Mouse (Mus musculus): ENCODE results near the gene Gnl2. TPM values are rescaled to one million over a fixed set of nuclear protein-coding genes. Genes with fewer than 3 reads are reported as not detected.

Gene Gnl2
- total RNA-seq, 1 experiment, result 77.8 TPM

DNA sequence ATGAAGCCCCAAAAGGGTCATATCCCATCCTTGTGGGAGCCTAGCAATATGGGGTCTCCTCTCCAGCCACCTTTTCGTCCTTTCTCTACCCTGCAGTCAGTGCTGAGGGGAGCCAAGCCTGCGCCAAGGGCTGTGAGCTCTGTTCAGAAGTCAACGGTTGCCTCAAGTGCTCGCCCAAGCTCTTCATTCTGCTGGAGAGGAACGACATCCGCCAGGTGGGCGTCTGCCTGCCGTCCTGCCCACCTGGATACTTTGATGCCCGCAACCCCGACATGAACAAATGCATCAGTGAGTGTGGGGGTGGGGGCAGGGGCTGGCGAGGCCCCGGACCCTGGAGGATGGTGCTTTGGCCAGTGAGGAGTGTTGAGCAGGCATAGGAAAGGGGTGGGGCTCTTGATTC is 11.5 kb upstream of the Gnl2 start:
- Histone ChIP-seq H3K9me3 (ENCODE audit: control insufficient read depth, insufficient read depth, low read depth, low read length) (no peaks in the 10 kb centered on the region), H3K4me1 (ENCODE audit: control insufficient read depth in 2 of 2, insufficient read depth in 2 of 2, low read length in 2 of 2, poor library complexity in 1 of 2) (peaks cover 0 to 3% of the 10 kb centered on the region in 2 experiments; a peak in 1 of 4 replicates), H3K27ac (ENCODE audit: insufficient read depth, low read depth, low read length, poor library complexity, severe bottlenecking) (no peak overlapping the region), H3K9ac (ENCODE audit: insufficient read depth, low read depth, low read length, poor library complexity, severe bottlenecking) (no peak overlapping the region), H3K36me3 (ENCODE audit: control insufficient read depth, insufficient read depth, low read length, poor library complexity, severe bottlenecking) (no peaks in the 10 kb centered on the region), H3K4me3 (ENCODE audit: insufficient read depth in 1 of 2, low read depth in 1 of 2, low read length in 2 of 2, poor library complexity in 1 of 2, severe bottlenecking in 1 of 2) (no peak overlapping the region)
- DNase-seq (ENCODE audit: low read depth, low spot score), result no peak
- TF ChIP-seq ZC3H11A (IDR thresholded peaks at IDR 0.05; ENCODE audit: borderline replicate concordance, low read depth, low read length), result no peak
- TF ChIP-seq HCFC1 (IDR thresholded peaks at IDR 0.05; ENCODE audit: borderline replicate concordance, insufficient read depth, low read length), result no peak
- TF ChIP-seq CHD2 (IDR thresholded peaks at IDR 0.05; ENCODE audit: low read depth, low read length), result no peak
- no peak for TF ChIP-seq ZNF384 (IDR thresholded peaks at IDR 0.05; ENCODE audit: low read depth, low read length)
- no peak for TF ChIP-seq MAFK (IDR thresholded peaks at IDR 0.05; ENCODE audit: insufficient read depth, low read depth, low read length)
- in situ Hi-C loops (cut with MboI; ENCODE audit: low sequenced_read_pairs in 2 of 2, unreplicated experiment in 2 of 2), result no loop called here

DNA sequence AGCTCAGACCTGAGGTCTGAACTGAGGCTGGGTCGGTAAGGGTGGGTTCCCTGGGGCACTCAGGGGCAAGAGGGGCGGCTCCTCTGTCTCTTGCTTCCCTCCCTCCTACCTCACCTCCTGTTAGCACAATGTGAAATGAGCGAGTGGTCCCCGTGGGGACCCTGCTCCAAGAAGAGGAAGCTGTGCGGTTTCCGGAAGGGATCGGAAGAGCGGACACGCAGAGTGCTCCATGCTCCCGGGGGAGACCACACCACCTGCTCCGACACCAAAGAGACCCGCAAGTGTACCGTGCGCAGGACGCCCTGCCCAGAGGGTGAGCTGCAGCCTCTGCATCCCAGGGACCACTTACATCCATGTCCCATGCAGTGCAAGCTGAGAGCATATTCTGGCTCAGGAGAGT is 8.9 kb upstream of the Gnl2 start:
- no peak for TF ChIP-seq ZC3H11A (IDR thresholded peaks at IDR 0.05; ENCODE audit: borderline replicate concordance, low read depth, low read length)
- Histone ChIP-seq H3K4me1 (ENCODE audit: control insufficient read depth in 2 of 2, insufficient read depth in 2 of 2, low read length in 2 of 2, poor library complexity in 1 of 2) (peaks cover 0 to 3% of the 10 kb centered on the region in 2 experiments; a peak in 1 of 4 replicates), H3K9ac (ENCODE audit: insufficient read depth, low read depth, low read length, poor library complexity, severe bottlenecking) (no peak overlapping the region), H3K9me3 (ENCODE audit: control insufficient read depth, insufficient read depth, low read depth, low read length) (no peaks in the 10 kb centered on the region), H3K27ac (ENCODE audit: insufficient read depth, low read depth, low read length, poor library complexity, severe bottlenecking) (no peak overlapping the region), H3K36me3 (ENCODE audit: control insufficient read depth, insufficient read depth, low read length, poor library complexity, severe bottlenecking) (no peaks in the 10 kb centered on the region), H3K4me3 (ENCODE audit: insufficient read depth in 1 of 2, low read depth in 1 of 2, low read length in 2 of 2, poor library complexity in 1 of 2, severe bottlenecking in 1 of 2) (peak overlapping the region; percentile 7 to 14; a peak in 1 of 4 replicates)
- no peak for DNase-seq (ENCODE audit: low read depth, low spot score)
- in situ Hi-C loops (cut with MboI; ENCODE audit: low sequenced_read_pairs in 2 of 2, unreplicated experiment in 2 of 2), result no loop called here

DNA sequence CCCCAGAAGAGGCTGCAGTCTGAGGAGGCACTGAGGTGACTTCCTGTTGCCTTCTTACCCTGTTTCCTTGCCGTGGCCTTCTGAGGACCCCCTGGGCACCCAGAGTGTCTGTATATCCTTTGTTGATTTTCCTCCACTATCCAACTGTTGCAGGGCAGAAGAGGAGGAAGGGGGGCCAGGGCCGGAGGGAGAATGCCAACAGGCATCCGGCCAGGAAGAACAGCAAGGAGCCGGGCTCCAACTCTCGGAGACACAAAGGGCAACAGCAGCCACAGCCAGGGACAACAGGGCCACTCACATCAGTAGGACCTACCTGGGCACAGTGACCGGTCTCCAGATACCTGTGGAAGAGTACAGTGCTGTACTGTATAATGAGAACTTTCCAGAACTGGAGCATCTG is 8.2 kb upstream of the Gnl2 start:
- no peak for DNase-seq (ENCODE audit: low read depth, low spot score)
- TF ChIP-seq ZNF384 (IDR thresholded peaks at IDR 0.05; ENCODE audit: low read depth, low read length) (no peak), MAFK (IDR thresholded peaks at IDR 0.05; ENCODE audit: insufficient read depth, low read depth, low read length) (no peak), CHD2 (IDR thresholded peaks at IDR 0.05; ENCODE audit: low read depth, low read length) (no peak), HCFC1 (IDR thresholded peaks at IDR 0.05; ENCODE audit: borderline replicate concordance, insufficient read depth, low read length) (no peak), ZC3H11A (IDR thresholded peaks at IDR 0.05; ENCODE audit: borderline replicate concordance, low read depth, low read length) (no peak)
- peaks cover 0 to 3% of the 10 kb centered on the region in 2 experiments; a peak in 1 of 4 replicates for H3K4me1 ChIP-seq (ENCODE audit: control insufficient read depth in 2 of 2, insufficient read depth in 2 of 2, low read length in 2 of 2, poor library complexity in 1 of 2)
- no peaks in the 10 kb centered on the region for H3K9me3 ChIP-seq (ENCODE audit: control insufficient read depth, insufficient read depth, low read depth, low read length)
- no peak overlapping the region for H3K27ac ChIP-seq (ENCODE audit: insufficient read depth, low read depth, low read length, poor library complexity, severe bottlenecking)
- no peaks in the 10 kb centered on the region for H3K36me3 ChIP-seq (ENCODE audit: control insufficient read depth, insufficient read depth, low read length, poor library complexity, severe bottlenecking)
- in situ Hi-C loops (cut with MboI; ENCODE audit: low sequenced_read_pairs in 2 of 2, unreplicated experiment in 2 of 2), result no loop called here
- no peak overlapping the region for H3K4me3 ChIP-seq (ENCODE audit: insufficient read depth in 1 of 2, low read depth in 1 of 2, low read length in 2 of 2, poor library complexity in 1 of 2, severe bottlenecking in 1 of 2)
- no peak overlapping the region for H3K9ac ChIP-seq (ENCODE audit: insufficient read depth, low read depth, low read length, poor library complexity, severe bottlenecking)

DNA sequence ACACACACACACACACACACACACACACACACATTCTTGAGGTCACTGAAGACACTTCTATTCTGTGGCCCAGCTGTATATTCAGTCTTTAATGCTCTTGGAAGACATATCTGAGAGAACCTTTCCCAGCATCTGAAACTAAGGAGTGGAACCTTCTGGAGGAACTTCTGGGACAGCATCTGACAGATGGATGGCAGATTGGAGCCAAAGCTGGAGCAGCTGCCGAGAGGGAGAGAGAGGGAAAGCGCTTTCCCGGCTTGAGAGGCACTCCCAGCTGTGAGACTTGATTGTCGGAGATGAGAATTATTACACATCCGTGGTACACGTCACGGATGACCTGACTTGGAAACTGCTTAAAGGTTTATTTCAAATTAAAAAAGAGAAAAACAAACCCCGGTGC is 7.7 kb upstream of the Gnl2 start:
- no peak for DNase-seq (ENCODE audit: low read depth, low spot score)
- no peak overlapping the region for H3K9ac ChIP-seq (ENCODE audit: insufficient read depth, low read depth, low read length, poor library complexity, severe bottlenecking)
- peaks cover 0 to 3% of the 10 kb centered on the region in 2 experiments; a peak in 1 of 4 replicates for H3K4me1 ChIP-seq (ENCODE audit: control insufficient read depth in 2 of 2, insufficient read depth in 2 of 2, low read length in 2 of 2, poor library complexity in 1 of 2)
- H3K36me3 ChIP-seq (ENCODE audit: control insufficient read depth, insufficient read depth, low read length, poor library complexity, severe bottlenecking), result no peaks in the 10 kb centered on the region
- TF ChIP-seq ZC3H11A (IDR thresholded peaks at IDR 0.05; ENCODE audit: borderline replicate concordance, low read depth, low read length), result no peak
- TF ChIP-seq HCFC1 (IDR thresholded peaks at IDR 0.05; ENCODE audit: borderline replicate concordance, insufficient read depth, low read length), result no peak
- TF ChIP-seq MAFK (IDR thresholded peaks at IDR 0.05; ENCODE audit: insufficient read depth, low read depth, low read length), result no peak
- no peak for TF ChIP-seq ZNF384 (IDR thresholded peaks at IDR 0.05; ENCODE audit: low read depth, low read length)
- TF ChIP-seq CHD2 (IDR thresholded peaks at IDR 0.05; ENCODE audit: low read depth, low read length), result no peak
- no peak overlapping the region for H3K27ac ChIP-seq (ENCODE audit: insufficient read depth, low read depth, low read length, poor library complexity, severe bottlenecking)
- H3K9me3 ChIP-seq (ENCODE audit: control insufficient read depth, insufficient read depth, low read depth, low read length), result no peaks in the 10 kb centered on the region
- H3K4me3 ChIP-seq (ENCODE audit: insufficient read depth in 1 of 2, low read depth in 1 of 2, low read length in 2 of 2, poor library complexity in 1 of 2, severe bottlenecking in 1 of 2), result no peak overlapping the region
- in situ Hi-C loops (cut with MboI; ENCODE audit: low sequenced_read_pairs in 2 of 2, unreplicated experiment in 2 of 2), result no loop called here

DNA sequence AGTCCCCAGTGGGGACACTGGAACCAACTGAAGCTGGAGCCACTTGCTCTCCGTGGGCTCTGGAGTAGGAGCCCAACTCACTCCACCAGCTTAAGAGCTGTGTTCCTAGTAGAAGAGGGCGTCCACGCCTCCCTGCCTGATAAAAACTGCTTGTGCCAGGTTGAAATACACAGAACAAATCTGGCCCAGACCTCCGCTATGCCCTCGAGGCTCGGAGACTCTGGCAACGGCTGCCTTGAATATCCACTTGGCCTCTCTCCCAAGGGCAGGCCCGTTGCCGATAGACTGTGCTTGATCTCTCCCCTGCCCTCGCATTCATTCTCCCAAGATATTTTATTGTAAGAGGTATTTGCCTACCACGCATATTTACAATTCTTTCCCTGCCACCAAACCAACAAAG is 1.0 kb downstream of the Gnl2 start:
- Histone ChIP-seq H3K9ac (ENCODE audit: insufficient read depth, low read depth, low read length, poor library complexity, severe bottlenecking) (no peak overlapping the region), H3K9me3 (ENCODE audit: control insufficient read depth, insufficient read depth, low read depth, low read length) (no peaks in the 10 kb centered on the region), H3K4me3 (ENCODE audit: insufficient read depth in 1 of 2, low read depth in 1 of 2, low read length in 2 of 2, poor library complexity in 1 of 2, severe bottlenecking in 1 of 2) (no peak overlapping the region), H3K36me3 (ENCODE audit: control insufficient read depth, insufficient read depth, low read length, poor library complexity, severe bottlenecking) (no peaks in the 10 kb centered on the region), H3K4me1 (ENCODE audit: control insufficient read depth in 2 of 2, insufficient read depth in 2 of 2, low read length in 2 of 2, poor library complexity in 1 of 2) (no peaks in the 10 kb centered on the region), H3K27ac (ENCODE audit: insufficient read depth, low read depth, low read length, poor library complexity, severe bottlenecking) (no peak overlapping the region)
- TF ChIP-seq CHD2 (IDR thresholded peaks at IDR 0.05; ENCODE audit: low read depth, low read length), result no peak
- TF ChIP-seq ZC3H11A (IDR thresholded peaks at IDR 0.05; ENCODE audit: borderline replicate concordance, low read depth, low read length), result no peak
- TF ChIP-seq ZNF384 (IDR thresholded peaks at IDR 0.05; ENCODE audit: low read depth, low read length), result no peak
- TF ChIP-seq MAFK (IDR thresholded peaks at IDR 0.05; ENCODE audit: insufficient read depth, low read depth, low read length), result no peak
- no peak for TF ChIP-seq HCFC1 (IDR thresholded peaks at IDR 0.05; ENCODE audit: borderline replicate concordance, insufficient read depth, low read length)
- DNase-seq (ENCODE audit: low read depth, low spot score), result no peak
- in situ Hi-C loops (cut with MboI; ENCODE audit: low sequenced_read_pairs in 2 of 2, unreplicated experiment in 2 of 2), result no loop called here
